Mouse (Mus musculus): ENCODE results near the gene Bahcc1.

Gene Bahcc1

DNA sequence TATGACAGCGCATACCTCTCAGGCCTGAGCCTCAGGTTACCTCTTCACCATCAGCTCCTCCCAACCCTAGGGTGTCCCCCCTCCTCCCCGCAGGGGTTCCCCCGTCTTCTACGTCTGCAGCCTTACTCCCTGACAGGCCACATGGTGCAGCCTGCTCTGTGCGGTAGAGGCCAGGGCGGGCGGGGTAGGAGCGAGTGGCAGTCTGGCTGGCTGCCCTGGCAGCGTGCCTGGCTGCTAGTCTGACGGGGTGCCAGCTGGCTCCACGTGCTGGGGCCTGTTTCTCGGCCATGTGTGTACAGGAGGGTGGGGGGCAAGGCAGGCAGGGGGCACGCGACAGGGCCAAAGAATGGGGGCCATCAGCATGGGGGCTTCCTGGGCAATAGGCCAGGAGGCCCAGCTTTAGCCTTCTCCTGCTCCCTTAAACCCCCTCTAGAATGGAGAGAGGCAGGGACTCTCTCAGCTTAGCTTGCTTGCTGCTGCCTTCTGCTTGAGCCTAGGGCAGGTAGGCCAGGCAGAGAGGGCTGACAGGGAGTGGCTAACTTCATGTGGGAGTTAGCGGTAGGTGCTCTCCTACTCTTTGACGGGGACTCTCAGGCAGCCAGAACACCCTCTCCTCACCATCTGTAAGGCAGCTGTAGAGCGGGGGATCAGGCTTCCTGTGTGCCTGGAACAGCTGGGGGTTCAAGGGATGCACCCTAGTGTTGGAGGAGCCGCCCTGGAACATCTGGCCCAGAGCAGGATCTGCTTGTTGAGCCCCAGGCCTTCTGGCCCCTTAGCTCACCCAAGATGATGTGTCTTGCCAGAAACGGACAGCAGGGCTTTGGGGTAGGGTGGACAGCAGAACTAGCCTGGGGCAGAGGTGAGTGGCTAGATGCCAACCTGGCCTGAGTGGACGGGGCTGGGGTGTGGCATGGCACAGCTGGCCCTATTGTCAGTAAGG, 28.9 kb downstream of the Bahcc1 start:
- peak; percentile 96 to 98 for DNase-seq

DNA sequence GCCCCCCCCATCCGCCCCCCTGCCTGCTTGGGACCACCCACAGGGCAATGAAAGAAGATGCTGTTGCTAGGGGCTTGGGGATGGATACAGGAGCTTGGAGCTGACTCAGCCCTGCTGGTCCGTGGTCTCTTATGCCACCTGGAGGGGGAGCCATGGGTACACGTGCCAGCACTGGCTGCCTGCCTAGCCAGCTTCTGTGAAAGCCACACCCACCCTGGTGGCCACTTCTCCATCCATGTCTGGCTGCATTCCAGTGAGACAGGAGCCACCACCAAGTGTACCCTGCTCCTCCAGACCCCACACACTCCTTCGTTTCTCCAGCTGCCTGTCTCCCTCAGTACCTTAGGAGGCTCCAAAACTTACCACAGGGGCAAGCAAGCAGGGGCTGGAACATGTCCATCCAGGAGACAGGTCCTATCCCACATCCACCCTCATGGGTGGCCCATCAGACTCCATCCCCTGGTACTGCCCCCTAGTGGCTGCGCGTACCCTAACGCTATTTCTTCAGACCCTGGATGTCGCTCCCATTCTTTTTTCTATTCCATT, 29.7 kb downstream of the Bahcc1 start:
- peak; percentile 93 to 94 for DNase-seq

DNA sequence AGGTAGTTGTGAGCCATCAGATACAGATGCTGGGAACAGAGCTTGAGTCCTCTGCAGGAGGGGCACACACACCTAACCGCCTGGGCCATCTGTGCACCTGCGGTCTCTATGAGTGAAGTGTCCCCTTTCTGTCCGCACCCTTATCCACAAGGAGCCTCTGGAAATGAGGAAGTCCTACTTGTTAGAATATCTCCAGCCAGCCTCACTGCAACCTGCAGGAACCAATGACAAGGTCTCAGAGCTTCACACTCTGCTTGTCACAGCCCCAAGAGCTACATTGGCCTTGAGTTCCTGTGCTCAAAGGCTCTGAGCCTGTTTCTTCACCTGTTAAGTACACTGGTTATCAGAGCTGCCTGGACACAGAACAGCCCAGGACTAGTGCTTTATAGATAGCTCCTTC, 30.4 kb downstream of the Bahcc1 start:
- DNase-seq, result no peak

DNA sequence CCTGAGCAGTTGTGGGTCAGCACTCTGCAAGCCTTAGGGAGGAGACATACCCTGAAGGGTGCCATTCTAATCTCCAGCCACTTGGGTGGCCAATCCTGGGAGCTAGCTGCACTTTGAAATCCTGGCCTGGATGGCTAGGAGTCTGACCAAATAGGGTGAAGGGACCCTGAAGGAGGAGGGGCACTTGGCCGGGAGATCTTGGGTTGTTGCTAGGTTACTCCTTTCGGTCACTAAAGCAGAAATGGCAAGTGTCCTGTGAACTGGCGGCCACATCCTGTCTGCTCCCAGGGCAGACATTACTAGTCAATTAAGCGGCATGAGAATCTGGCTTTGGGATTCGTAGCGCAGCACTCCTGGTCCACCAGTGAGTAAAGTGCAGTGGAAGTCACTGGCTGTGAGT, 31.3 kb downstream of the Bahcc1 start:
- no peak for DNase-seq

DNA sequence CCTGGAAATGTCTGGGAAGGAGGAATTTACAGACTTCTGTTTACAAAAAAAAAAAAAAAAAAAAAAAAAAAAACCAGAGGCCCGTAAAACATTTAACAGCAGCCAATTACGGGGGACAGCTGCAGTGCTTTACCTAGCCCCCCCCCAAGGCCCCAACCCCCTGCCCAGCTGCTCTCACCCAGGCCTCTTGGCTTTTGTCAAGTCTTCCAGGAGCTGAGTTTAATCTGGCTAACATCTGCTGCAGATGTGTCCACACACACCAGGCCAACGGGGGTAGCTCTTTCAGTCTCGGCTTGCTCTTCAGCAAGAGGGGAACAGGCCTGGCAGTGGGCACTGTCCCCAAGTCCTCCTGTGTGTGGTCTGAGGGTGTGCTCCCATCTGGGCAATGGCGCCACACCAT, 32.7 kb downstream of the Bahcc1 start:
- no peak for DNase-seq

DNA sequence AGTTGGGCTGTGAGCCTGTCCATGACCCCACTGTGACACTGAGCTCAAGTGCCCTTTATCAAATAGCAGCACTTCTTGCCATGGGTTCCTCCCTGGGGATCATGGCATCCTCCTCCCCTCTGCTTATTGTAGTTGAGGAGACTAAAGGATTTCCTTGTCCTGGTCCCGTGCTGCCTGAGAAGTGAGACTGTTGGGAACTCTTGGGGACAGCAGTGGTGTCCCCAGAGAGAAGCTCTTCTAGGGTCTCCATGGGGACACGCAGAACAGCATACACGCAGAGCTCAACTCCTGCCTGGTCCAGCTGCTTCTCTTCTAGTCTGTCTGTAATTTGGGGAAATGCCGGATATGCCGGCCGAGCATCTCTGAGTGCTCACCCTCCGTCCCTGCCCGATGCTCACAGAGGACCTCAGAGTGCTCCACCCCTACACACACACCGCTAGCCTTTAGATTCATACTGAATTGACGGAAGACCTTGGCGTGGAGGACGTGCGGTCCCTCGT, 33.6 kb downstream of the Bahcc1 start:
- DNase-seq, result no peak

DNA sequence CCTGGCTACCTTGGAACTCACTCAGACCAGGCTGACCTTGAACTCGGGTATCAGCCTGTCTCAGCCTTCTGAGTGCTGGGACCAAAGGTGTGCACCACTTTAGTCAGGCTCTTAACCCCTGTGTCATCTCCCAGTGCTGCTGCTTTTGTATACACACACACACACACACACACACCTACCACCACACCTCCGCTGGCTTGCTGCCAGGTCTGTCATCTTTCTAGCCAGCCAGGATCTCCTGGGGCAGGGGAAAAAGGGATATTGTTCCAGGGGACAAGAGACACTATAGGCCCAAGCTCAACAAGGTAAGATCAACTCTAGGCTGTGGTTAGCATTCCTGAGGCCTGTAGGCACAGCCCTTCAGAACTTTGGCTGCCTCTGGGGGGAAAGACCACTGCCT, 34.5 kb downstream of the Bahcc1 start:
- DNase-seq, result no peak

DNA sequence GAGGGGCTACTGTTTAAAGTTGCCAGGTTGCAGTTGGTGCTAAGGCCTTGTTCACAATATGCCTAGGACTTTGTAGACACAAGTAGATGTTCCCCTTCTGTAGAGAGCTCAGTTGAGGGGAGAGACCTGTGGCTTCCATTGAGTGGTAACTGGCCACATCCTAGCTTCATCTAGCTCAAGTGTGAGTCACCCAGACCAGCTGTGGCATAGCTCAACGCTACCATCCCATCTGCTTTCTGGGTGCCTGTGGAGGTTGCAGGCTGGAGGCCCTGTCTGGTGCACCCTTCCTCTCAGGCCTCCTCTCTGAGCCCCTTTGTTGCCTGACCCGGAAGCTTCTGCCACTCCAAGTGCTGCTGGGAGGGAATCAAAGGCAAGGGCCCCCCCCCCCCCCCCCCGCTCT, 34.9 kb downstream of the Bahcc1 start:
- DNase-seq, result no peak

DNA sequence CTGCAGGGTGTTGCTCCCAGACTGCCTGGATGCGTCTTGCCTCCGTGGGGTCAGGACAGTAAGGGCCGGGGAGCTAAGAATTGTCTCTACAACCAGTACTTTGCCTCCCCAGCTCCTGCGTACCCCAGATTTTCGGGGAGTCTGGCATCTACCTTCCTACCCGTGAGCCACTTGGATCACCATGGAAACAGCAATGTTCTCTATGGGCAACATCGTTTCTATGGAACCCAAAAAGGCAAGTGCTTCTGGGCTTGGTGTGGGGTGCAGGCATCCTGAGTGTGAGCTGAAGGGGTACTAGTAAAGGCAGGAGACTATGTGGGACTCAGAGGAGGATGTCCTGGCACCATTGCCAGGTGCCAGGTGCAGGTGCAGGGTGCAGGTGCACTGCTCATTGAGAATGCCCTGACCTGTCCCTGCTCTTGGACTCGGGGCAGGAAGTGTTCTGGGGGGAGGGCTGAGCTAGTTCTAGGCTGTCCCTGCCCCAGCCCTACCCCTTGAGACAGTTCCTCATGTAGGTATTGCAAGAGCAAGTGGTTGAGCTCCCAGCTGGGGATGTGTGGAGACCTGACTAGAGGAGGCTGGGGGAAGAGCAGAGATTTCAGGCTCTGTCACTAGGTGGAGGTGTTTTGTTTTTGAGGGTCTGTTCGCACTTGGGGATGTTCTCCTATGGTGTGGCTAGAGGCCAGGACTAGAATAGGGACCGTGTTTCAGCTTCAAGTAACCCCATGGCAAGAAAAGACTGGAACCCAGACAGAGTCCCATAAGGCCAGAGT, 35.6 kb downstream of the Bahcc1 start:
- DNase-seq, result no peak

DNA sequence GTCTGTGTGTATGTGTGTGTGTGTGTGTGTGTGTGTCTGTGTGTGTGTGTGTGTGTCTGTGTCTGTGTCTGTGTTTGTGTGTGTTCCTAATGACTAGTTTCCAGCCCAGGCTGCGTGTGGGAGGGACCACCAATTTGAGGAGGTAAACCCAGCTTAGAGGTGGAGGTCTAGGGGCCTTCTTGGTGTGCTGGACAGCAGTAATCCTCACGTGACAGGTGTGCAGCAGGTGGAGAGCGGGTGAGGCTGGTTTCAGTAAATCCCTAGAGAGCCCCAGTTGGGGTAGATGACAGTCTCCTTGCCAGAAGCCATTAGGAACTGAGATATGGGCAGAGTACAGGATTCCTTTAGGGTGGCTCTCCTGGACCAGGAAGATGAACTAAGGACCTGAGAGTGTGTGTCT, 36.3 kb downstream of the Bahcc1 start:
- DNase-seq, result no peak

DNA sequence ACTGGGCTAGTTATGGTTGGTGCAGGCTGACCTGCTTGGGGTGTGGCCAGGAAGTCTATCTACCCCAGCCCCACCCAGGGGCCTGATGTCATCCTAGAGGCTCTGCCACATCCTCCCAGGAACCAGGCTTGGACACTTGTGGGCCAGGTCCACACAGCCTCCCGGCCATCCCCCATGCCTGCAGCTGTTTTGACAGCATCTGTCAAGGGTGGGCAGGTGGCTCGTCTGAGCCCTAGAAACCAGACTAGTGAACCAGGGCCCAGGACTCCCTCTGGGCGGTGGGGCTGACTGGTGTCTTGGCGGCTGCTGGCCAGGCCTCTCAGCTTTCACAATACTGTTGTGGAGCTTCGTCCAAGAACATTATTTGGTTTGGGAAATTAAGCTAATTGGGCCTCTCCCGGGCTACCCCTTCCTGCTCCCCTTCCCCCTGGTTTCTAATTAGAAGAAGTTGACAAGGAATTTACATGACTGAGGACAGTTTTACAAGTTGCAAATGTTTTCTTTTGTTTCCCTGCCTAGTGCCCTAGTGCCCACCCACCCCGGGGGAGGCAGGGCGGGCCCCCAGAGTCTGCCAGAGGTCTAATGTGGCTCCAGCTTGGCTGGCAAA, 36.9 kb downstream of the Bahcc1 start:
- no peak for DNase-seq

DNA sequence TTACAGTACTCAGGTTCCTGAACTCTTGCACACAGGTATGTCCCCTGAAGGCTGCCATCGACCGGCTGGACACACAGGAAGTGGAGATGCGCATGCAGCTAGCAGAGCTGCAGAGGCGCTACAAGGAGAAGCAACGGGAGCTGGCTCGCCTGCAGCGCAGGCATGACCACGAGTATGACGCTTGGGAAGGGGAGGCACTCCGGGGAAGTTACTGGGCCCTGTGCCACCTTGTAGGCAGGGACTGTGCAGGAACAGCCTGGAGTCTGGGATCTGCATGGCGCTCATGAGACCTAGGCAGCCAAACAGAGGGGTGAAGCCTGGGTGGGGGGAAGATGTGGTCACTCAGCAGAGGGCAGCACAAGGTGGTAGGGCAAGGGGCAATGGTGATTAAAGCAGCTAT, 46.6 kb downstream of the Bahcc1 start:
- DNase-seq, result peak; percentile 60 to 67

DNA sequence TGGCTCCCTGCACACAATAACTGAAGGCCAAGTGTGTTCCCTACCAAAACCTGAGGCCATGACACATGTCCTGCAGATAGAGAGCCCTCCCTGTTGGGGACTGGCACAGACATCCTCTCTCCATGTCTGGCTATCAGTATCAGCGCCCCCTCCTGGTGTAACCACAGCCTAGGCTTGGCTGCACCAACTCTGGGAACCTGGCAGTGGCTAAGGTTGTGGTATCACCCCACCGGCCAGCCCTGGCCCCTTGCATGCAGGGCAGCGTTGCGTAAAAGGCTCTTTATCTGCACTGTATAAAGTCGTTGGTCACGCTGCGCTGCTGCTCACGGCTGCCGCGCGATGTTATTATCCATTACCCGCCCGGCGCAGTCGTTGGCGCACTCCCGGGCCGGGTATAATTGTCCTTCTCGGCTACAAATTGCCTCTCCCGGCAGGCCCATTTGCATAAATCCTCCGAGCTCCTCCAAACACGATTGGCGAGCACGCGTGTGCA, 47.6 kb downstream of the Bahcc1 start:
- DNase-seq, result peak; percentile 73 to 74

DNA sequence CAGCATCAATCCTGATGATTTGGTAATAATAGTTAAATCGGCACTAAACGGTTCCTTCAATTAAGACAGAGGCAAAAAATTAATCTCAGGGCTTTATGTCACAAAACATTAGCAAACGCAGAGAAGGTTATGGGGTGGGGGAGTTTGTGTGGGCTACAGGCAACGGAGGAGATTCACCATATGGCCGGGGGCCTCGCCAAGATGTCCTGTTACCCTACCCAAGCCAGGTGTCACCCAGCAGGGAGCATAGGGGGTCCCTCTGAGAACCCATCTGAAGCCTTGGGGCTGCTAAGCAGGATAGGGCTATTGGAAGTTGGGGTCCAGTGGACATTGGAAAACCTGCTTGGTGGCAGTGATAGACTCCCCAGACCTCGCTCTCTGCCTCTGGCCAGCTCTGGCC, 48.0 kb downstream of the Bahcc1 start:
- no peak for DNase-seq

DNA sequence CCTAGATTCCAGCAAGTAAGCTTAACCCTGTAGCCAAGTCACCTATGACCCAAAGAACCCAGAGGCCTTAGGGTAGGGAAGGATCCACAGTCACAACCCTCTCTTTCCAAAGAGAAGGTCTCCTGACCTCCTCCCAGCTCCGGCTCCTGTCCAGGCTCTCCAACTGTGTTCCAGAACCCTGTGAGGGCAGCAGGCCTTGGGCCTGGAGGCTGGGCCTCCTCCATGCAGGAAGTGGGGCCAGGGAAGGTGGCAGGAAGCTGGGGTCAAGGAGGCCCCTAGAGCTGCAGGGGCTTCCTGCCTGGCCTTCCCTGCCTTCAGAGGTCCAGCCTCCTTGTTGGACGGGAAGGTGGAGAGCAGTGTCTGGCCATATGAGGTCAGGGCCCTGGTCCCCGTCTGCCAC, 48.5 kb downstream of the Bahcc1 start:
- DNase-seq, result peak; percentile 66 to 88

DNA sequence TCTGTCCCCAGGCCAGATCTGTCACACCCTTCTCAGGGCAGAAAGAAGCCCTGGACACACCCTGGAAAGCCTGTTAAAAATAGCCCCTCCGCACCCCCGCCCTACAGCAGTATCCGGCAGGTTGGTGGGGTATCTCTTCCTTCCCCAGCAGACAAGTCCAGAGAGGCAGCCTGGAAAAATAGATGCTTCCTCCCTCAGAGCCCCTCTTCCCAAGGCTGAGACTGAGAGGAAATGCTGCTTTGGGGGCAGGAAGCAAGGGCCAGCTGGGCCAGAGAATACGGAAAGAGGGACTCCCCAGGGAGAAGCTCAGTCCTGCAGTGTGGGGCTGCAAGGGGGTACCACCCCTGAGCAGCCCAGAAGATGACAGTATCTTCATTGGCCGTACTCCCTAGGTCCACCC, 50.8 kb downstream of the Bahcc1 start:
- peak; percentile 64 to 87 for DNase-seq

DNA sequence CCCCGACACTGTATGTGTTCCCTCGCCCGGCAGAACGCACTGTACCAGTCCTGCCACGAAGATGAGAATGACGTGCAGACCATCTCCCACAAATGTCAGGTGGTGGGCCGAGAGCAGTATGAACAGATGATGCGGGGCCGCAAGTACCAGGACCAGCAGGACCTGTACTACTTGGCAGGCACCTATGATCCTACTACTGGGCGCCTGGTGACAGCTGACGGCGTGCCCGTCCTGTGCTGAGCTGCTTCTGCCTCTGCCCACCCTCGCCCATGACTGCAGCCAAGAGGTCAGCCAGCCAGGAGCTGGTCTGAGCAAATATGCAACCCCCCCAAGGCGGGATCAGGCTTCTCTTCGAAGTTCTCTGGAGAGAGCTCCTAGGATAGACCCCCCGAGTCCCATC, 56.9 kb downstream of the Bahcc1 start:
- DNase-seq, result no peak

DNA sequence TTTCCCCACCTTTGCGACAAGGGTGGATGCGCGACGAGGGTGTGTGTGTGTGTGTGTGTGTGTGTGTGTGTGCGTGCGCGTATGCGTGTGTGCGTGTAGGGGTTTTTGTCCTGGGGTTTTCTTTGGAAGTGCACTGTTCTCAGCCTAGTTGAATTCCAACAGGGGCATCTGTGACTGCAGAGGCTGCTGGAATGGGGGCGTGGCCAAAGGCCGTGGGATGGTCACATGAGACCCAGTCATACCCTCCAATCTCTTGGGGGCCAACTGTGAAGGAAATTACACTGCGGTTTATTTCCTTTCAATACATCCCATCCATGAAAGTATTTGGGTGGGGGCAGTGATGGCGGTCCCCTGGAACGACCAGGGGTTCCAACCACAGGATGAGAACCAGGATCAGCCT, 57.5 kb downstream of the Bahcc1 start:
- DNase-seq, result no peak

DNA sequence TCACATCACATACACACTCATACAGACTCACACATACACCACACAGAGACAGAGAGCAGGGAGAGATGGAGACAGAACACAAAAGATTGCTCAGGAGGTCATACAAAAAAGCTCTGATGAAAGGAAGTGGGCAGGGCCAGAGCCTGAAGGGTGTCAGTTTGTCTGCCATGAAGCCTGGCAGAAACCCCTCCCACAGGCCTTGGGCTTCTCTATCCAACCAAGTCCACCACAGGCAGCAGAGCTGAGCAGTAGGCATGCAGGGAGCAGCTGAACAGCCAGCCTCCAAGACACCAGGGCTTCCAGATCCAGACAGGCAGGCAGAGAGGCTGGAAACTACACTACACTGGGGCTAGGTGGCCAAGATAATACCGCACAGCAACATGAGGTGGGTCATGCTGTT, 61.0 kb downstream of the Bahcc1 start:
- DNase-seq, result no peak

DNA sequence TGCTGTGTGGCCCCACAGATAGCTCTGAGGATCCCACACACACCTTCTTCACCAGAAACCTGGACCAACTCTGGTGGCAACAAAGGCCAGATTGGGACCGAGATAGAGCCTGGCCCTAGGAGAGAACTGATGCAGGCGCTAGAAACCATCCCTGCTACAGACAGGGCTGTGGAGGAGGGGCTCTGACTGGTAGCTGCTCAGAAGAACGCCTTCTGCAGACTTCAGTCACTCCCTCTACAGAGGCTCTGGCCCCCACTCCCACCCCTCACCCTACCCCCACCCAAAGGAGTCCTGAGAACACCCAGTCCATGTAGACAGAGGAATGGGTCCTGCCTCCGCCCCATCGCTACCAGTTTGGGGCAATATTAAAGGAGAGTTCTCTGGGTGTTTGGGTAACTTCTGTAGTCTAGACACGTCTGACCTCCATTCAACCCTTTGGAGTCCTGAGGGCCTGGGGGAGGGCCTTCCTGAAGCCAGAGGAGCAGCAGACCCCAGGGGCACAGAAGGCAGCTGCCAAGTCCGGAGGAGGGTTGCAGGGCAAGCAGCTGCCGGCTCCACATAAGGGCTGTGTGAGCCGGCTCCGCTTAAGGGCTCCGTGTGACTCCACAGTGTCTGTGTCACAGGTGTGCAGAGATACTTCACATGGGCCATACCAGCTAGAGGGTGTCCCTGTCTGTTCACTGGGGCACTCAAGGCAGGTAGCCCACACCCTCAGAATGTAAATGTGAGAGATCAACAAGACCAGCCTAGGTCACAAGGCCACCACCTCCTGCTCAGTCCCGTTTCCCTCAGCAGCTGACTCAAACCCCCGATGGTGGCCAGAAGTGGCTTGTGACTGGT, 63.8 kb downstream of the Bahcc1 start:
- DNase-seq, result no peak

DNA sequence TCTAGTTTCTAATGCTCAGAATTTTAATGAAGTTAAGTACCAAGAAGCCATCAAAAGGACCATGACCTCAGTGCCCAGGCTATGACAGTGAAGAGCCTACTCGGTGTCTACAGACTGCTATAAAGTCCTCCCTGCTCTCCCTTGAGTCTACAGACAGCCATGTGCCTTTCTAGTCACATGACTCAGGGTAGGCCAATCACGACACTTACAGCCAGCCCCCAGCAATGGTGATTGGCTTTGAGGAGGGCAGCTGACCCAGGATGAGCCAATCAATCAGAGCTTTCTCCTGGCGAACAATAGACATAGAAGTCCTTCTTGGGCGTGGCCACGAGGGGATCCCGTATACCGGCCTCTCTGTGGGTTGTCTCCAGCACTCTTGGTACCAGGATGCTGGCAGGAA, 65.0 kb downstream of the Bahcc1 start:
- DNase-seq, result no peak
